Mouse (Mus musculus): ENCODE data around the gene Tm9sf4.

DNA sequence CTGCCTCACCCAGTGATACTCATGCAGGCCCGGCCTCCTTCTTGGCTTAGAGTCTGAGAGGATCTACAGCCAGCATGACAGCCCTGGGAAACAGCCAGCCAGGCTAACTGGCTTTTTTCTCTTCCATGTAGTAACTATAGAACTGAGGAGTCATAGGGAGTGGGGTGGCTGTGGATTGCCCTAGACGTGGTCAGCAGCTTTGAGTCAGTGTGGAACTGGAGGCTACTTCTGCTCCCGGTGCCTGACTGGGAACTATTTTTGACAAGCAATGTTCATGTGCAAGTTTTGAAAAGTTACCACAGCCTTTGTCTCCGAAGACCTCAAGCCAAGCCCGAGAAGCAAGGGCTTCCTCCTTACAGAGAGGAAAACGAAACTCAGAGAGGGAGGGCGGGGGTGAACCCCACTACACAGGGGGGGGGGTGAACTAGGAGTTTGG, 44.0 kb upstream of the Tm9sf4 start:
- TF ChIP-seq CTCF (IDR thresholded peaks at IDR 0.05) (no peak), EP300 (IDR thresholded peaks at IDR 0.05; ENCODE audit: insufficient read depth, low read depth, low read length) (no peak), POLR2A (IDR thresholded peaks at IDR 0.05; ENCODE audit: insufficient read depth, low read depth, low read length) (no peak)
